Mouse (Mus musculus) kidney, embryonic 16.5 days (tissue): ENCODE results near the gene Ston1. TPM values are rescaled to one million over a fixed set of nuclear protein-coding genes. Genes with fewer than 3 reads are reported as not detected.

ENCODE experiments used
- ATAC-seq: fragments of 200-750 bp; cut with Nextera tagmentation; 2 replicates; pipeline ENCODE4 v1.8.0; 2017; ENCODE audit warnings: moderate TSS enrichment; ENCODE audit not compliant: low FRiP score, low TSS enrichment
- H3K27ac ChIP-seq: fragments of 300-500 bp; sonication (generic); 2 replicates; pipeline ENCODE4 v1.5.1; 2014; ENCODE audit warnings: low read length
- H3K27me3 ChIP-seq: fragments of 300-500 bp; sonication (generic); 2 replicates; pipeline ENCODE4 v1.6.1; 2014; ENCODE audit warnings: low read length, control low read depth, mixed read lengths; ENCODE audit not compliant: insufficient read depth
- H3K36me3 ChIP-seq: fragments of 300-500 bp; sonication (generic); 2 replicates; pipeline ENCODE4 v1.6.1; 2014; ENCODE audit warnings: low read length, control low read depth, mixed read lengths; ENCODE audit not compliant: insufficient read depth
- H3K4me1 ChIP-seq: fragments of 300-500 bp; sonication (generic); 2 replicates; pipeline ENCODE4 v1.6.1; 2014; ENCODE audit warnings: low read length, control low read depth, mixed read lengths; ENCODE audit not compliant: insufficient read depth
- H3K4me2 ChIP-seq: fragments of 300-500 bp; sonication (generic); replicated peaks from 2 replicates; pipeline ENCODE4 v1.6.1; 2014; ENCODE audit warnings: low read depth, low read length
- H3K4me3 ChIP-seq: fragments of 300-500 bp; sonication (generic); 2 replicates; pipeline ENCODE4 v1.5.1; 2014; ENCODE audit warnings: mild to moderate bottlenecking, low read length
- H3K9ac ChIP-seq: fragments of 300-500 bp; sonication (generic); replicated peaks from 2 replicates; pipeline ENCODE4 v1.6.1; 2014; ENCODE audit warnings: low read length
- H3K9me3 ChIP-seq: fragments of 300-500 bp; sonication (generic); 2 replicates; pipeline ENCODE4 v1.6.1; 2016; ENCODE audit warnings: low read length, control low read depth
- WGBS: fragments of 180-500 bp; shearing (Covaris S2); extraction: QIAGEN DNeasy Blood & Tissue Kit; methylation state at CpG from one replicate; pipeline ENCODE4 v1.1.7; 2014; 5-methylcytosine and 5-hydroxymethylcytosine counted together
- polyA plus RNA-seq: library from polyadenylated mRNA; unstranded; fragments of >200 nt; fragmentation: Nextera tagmentation; extraction: Ambion mirVana; gene quantifications from 2 replicates; pipeline ENCODE4 v1.2.1, GENCODE M21; 2015

The Ston1 gene
- polyA plus RNA-seq, 1 experiment from 2014 or later, result 6.3 TPM

DNA sequence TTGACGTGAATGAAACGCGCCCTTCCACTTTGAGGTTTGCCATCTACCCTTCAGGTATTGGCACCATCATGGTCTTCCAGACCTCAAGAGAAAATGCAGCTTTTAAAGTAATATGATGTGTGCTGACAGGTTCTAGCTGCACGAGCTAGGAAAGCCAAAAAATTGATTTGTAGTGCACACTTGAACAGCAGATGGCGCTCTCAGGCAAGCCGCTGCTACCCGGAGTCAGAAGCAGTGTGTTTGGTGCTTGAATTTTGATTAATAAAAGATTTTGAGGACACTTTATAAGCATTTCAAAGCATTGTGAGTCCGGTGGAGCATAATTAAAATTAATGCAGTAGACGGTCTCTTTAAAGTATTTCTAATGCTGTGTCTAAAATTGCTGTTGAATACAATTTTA lies 54.5 kb downstream of the Ston1 start:
- Histone ChIP-seq H3K27ac (no peak overlapping the region), H3K4me3 (no peak overlapping the region), H3K9me3 (peaks cover 2% of the 10 kb centered on the region; the same call in 1 of the 2 replicates), H3K4me1 (no peaks in the 10 kb centered on the region), H3K36me3 (0 out of 2 replicates have a peak, but pooled peaks cover 7% of the 10 kb centered on the region), H3K9ac (no peak overlapping the region), H3K4me2 (no peak overlapping the region), H3K27me3 (no peaks in the 10 kb centered on the region)
- no peak for ATAC-seq
- 11% methylated on average over 9 of the region's 9 CpGs for WGBS

DNA sequence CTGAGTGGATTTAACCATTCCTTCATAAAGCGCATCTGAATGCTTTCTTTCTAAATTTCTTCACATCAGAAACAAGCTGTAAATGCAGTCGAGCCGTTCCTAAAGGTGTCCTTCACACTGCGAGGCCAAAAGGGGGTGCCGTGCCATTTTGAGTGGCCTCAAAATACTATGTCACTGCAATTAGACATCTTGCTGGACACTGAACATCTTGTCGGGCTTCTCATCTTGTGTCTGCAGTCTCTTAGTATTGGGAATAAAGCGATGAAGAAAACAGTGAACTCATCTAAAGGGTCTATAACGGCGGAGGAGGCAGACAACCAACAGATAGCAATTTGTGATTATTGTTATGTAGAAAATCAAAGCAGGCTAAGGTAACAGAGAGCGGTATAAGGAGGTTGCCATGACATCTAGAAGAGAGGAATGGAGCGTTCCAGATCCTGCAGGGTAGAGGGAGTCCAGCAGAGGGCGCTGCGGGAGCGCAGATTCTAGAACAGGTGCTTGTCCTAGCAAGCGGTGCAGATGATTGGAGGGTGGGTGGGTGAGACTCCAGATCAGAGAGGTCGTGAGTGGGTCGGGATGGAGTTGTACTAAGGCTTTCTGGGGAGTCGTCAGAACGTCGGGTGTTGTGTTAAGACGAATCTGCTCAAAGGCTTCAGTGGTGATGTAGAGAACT lies 55.4 kb downstream of the Ston1 start:
- 19% methylated on average over 21 of the region's 21 CpGs for WGBS
- Histone ChIP-seq H3K36me3 (0 out of 2 replicates have a peak, but pooled peaks cover 6% of the 10 kb centered on the region), H3K4me2 (no peak overlapping the region; the same call in 1 of the 2 replicates), H3K27ac (no peak overlapping the region), H3K4me3 (no peak overlapping the region), H3K9me3 (peaks cover 2% of the 10 kb centered on the region; the same call in 1 of the 2 replicates), H3K4me1 (no peaks in the 10 kb centered on the region), H3K27me3 (no peaks in the 10 kb centered on the region), H3K9ac (no peak overlapping the region)
- peak; percentile 83 for ATAC-seq

DNA sequence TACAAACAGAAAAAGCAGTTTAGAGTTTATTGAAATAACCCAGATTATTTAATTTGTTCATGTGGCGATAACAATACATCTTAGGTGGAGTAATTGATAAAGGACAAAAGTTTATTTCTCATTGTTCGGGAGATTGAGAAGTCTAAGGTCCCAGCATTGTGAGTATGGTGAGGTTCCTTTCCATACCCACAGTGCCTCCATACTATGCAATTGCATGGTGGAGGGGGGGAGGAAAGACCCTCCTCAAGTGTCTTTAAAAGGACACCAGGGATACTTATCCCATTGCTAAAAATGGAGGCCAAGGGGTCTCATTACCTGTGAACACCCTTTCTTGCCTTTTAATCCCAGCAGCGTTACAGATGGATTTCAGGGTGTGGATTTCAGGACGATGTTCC lies 55.9 kb downstream of the Ston1 start:
- Histone ChIP-seq H3K9ac (no peak overlapping the region), H3K9me3 (peaks cover 2% of the 10 kb centered on the region; the same call in 1 of the 2 replicates), H3K4me3 (no peak overlapping the region), H3K27me3 (no peaks in the 10 kb centered on the region), H3K36me3 (0 out of 2 replicates have a peak, but pooled peaks cover 4% of the 10 kb centered on the region), H3K4me2 (no peak overlapping the region), H3K27ac (no peak overlapping the region), H3K4me1 (no peaks in the 10 kb centered on the region)
- 88% methylated on average over 4 of the region's 4 CpGs for WGBS
- ATAC-seq, result no peak

DNA sequence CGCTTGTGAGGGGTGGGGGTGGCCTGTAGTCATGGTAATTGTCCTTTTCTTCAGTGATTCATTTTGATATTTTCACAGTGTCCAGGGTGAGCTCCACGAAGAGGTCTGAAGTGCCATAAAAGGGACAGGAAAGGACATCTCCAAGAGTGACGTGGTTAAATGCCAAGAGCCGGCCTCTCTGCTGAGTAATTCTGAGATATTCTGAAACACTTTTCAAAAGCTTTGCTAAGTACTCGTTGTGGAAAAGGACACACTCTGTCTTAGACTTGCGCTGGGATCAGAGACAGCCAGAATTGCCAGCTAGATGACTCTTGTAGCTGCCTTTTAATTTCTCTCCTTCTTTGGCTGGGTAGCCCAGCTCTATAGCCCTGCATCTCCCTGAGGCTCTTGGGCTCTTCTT lies 61.0 kb downstream of the Ston1 start:
- no peak overlapping the region for H3K4me3 ChIP-seq
- H3K9me3 ChIP-seq, result no peaks in the 10 kb centered on the region
- H3K36me3 ChIP-seq, result no peaks in the 10 kb centered on the region
- H3K9ac ChIP-seq, result no peak overlapping the region
- H3K27me3 ChIP-seq, result no peaks in the 10 kb centered on the region
- no peak overlapping the region for H3K4me2 ChIP-seq
- no peak overlapping the region for H3K27ac ChIP-seq
- 76% methylated on average over 6 of the region's 6 CpGs for WGBS
- H3K4me1 ChIP-seq, result no peaks in the 10 kb centered on the region
- ATAC-seq, result no peak

DNA sequence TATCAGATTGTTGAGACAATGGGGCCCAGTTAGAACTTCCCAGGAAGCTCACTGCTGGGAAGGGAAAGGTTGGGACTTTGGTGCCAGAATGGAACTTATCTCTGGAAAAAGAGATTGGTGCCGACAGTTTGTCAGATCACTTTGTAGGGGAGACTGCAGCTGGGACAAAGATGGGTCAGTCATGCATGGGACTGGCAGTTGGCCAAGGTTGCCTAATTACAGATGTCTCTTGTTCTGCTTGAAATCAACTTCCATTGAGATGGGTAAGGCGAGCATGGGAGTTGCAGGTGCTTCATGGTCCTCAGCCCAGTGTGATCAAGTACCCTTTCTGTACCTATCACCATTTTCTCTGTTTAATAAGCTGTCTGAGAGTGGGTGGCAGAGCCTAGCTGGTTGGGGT lies 68.6 kb downstream of the Ston1 start:
- Histone ChIP-seq H3K27ac (no peak overlapping the region), H3K4me3 (no peak overlapping the region), H3K9me3 (no peaks in the 10 kb centered on the region), H3K4me2 (no peak overlapping the region), H3K36me3 (no peaks in the 10 kb centered on the region), H3K9ac (no peak overlapping the region), H3K27me3 (peaks cover 2% of the 10 kb centered on the region; the same call in 1 of the 2 replicates), H3K4me1 (no peaks in the 10 kb centered on the region)
- 58% methylated on average over 2 of the region's 2 CpGs for WGBS
- ATAC-seq, result no peak

DNA sequence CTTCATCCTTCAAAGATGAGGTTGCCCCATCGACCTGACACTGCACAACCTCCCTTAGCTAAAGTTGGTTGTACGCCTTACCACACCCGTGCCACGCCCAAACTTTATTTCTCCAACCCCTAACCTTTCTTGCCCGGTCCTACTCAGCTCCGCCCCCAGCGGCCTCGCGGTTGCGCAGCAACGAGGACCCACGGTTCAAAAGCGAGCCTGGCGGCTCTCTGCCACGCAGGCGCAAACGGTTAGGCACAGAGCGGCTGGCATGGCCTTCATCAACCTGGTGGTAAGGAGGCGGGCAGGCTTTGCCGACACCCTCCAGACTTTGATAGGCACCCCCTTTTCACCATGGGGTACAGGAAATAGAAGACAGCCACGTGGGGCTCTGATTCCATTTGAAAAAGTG lies 71.0 kb downstream of the Ston1 start, which contains the start of gene Gtf2a1l:
Gene Gtf2a1l (plus strand): TSS at position 209 of the 400 bp plus-strand sequence.
- H3K27ac ChIP-seq, result no peak within 1 kb of the TSS
- no peaks in the 10 kb centered on the region for H3K4me1 ChIP-seq
- peak; percentile 61; the same call in 1 of the 2 replicates for ATAC-seq
- H3K36me3 ChIP-seq, result no peaks in the 10 kb centered on the region
- no peaks in the 10 kb centered on the region for H3K9me3 ChIP-seq
- H3K4me3 ChIP-seq, result 0 out of 2 replicates have a peak within 1 kb of the TSS, but pooled peaks have one; percentile 13
- H3K27me3 ChIP-seq, result peaks cover 2% of the 10 kb centered on the region; the same call in 1 of the 2 replicates
- peak within 1 kb of the TSS; percentile 43 for H3K4me2 ChIP-seq
- H3K9ac ChIP-seq, result no peak within 1 kb of the TSS
- 31% methylated on average over 21 of the region's 21 CpGs for WGBS

DNA sequence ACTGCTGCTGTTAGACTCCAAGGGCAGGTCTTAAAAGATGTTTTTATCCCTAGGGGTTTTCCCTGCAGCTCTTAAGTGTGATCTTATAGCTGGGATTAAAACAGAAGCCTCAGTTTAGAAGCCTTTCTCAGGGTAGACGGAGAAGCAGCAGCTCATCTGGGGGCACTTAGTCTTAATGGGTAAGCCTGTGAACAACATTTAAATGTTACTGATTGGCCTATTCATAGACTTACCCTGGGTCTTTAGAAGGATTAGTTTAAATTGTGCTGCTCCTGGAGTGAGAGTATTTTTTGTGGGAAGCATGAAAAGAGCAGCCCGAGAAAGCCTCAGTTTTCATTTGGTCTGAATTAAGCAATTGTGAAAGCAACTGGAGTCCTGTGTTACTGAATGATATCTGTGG lies 72.4 kb downstream of the Ston1 start:
- no peaks in the 10 kb centered on the region for H3K4me1 ChIP-seq
- H3K4me3 ChIP-seq, result no peak overlapping the region
- H3K9me3 ChIP-seq, result no peaks in the 10 kb centered on the region
- H3K27me3 ChIP-seq, result peaks cover 2% of the 10 kb centered on the region; the same call in 1 of the 2 replicates
- H3K27ac ChIP-seq, result no peak overlapping the region
- H3K4me2 ChIP-seq, result no peak overlapping the region
- ATAC-seq, result no peak
- no peak overlapping the region for H3K9ac ChIP-seq
- 84% methylated on average over 2 of the region's 2 CpGs for WGBS
- H3K36me3 ChIP-seq, result no peaks in the 10 kb centered on the region

DNA sequence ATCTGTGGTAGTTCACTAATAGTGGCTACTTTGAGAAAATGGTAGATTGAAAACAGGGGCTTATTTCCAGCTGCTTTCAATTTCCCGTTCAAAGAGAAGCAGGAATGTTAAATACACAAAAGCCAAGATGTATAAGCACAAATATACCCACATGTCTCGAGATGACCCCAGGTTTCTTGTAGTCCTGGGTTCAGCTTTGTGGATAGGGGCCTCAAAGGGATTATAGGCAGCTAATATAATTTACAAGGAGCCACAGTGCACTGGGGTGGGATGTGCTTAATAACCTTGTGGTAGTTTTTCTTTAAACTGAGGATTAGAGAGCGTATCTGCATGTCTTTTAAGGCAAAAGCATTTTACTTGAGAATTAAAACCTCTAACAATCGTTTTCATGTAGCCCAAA lies 73.3 kb downstream of the Ston1 start:
- ATAC-seq, result no peak
- H3K9me3 ChIP-seq, result no peaks in the 10 kb centered on the region
- 58% methylated on average over 4 of the region's 4 CpGs for WGBS
- H3K4me2 ChIP-seq, result no peak overlapping the region
- no peak overlapping the region for H3K27ac ChIP-seq
- H3K4me1 ChIP-seq, result no peaks in the 10 kb centered on the region
- no peak overlapping the region for H3K9ac ChIP-seq
- H3K36me3 ChIP-seq, result no peaks in the 10 kb centered on the region
- peaks cover 2% of the 10 kb centered on the region; the same call in 1 of the 2 replicates for H3K27me3 ChIP-seq
- H3K4me3 ChIP-seq, result no peak overlapping the region

DNA sequence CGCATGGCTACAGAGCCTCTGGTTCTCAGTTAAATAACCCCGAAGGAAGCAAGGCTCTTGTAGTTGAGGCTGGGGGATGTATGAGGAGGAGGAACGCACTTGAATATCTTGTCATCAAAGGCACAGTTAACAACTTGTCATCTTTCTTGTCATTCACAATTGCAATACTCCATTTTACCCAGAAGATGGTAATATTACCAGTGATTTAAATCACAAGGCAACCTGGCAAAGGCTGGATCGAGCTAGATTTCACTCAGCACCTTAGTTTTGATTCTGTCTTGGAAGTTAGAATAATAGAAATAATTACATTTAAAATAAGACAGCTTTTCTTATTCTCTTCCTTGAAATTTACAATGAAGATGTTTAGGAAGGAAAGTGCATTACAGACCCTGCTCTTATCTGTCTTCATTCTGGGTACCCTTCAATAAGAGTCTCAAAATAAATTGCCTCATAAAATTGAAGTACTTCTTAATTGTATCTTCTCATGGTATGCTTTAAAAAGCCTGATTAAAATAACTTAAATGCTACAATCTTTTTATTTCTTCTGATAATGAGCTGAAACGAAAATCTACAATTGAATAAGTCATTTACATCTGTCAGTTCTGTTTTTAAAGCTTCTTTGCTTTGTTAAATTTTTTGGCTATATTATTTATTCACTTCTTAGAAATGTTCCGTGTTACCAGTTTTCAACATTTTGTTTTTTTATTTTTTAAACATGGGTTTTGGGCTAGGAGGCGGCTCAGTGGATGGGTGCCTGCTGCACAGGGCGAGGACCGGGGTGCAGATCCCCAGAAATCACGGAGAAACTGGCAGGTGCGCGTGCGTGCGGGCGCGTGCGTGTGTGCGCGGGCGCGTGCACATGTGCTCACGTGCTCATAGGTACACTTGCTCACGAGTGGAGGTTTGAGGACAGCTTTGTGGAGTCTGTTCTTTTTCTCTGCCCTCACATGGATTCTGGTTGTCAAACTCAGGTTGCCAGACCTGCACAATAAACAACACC lies 78.1 kb downstream of the Ston1 start:
- ATAC-seq, result no peak
- Histone ChIP-seq H3K4me3 (no peak overlapping the region), H3K4me1 (no peaks in the 10 kb centered on the region), H3K27me3 (no peaks in the 10 kb centered on the region), H3K9ac (no peak overlapping the region), H3K9me3 (no peaks in the 10 kb centered on the region), H3K4me2 (no peak overlapping the region), H3K36me3 (no peaks in the 10 kb centered on the region), H3K27ac (no peak overlapping the region)
- 89% methylated on average over 23 of the region's 23 CpGs for WGBS
